22 mouse cellular contexts compared by ENCODE assay signal in genomic region chr4:152209623-152210022, GRCm38 (mm10). TPM values are rescaled to one million over a fixed set of nuclear protein-coding genes. Genes with fewer than 3 reads are reported as not detected.
DNase-seq lines count a peak whose midpoint lies in the region; ATAC-seq lines count a peak whose summit lies in the region.
"Had no signal": no experiment of that assay in that cellular context is flagged by ENCODE, and none has a peak within 500 bp of the region (broad histone marks: within the 10 kb centered on the region; RNA-seq: fewer than 3 reads in every experiment).

No protein-coding gene starts in this region.

- 27% methylated on average over 4 of the region's 4 CpGs for WGBS in heart, embryonic 15.5 days
- WGBS in midbrain, embryonic 10.5 days, result 76% methylated on average over 4 of the region's 4 CpGs

- no peak for ATAC-seq in heart, embryonic 15.5 days (replicated peaks; ENCODE audit: insufficient number of reproducible peaks, insufficient read depth, low FRiP score, low read depth)
- ATAC-seq: forebrain, postnatal 0 days; hindbrain, postnatal 0 days had no signal

- no peaks in the 10 kb centered on the region for H3K9me3 ChIP-seq in heart, embryonic 15.5 days (replicated peaks)
- H3K9me3 ChIP-seq in midbrain, embryonic 10.5 days (replicated peaks), result no peaks in the 10 kb centered on the region
- H3K9me3 ChIP-seq: forebrain, embryonic 10.5 days; limb, embryonic 13.5 days had no signal

- peaks cover 47% of the 10 kb centered on the region for H3K4me1 ChIP-seq in heart, embryonic 15.5 days (replicated peaks)
- peaks cover 20% of the 10 kb centered on the region for H3K4me1 ChIP-seq in midbrain, embryonic 10.5 days

- H3K4me3 ChIP-seq in heart, embryonic 15.5 days, result no peak overlapping the region
- H3K4me3 ChIP-seq in midbrain, embryonic 10.5 days, result no peak overlapping the region
- H3K4me3 ChIP-seq: forebrain, embryonic 10.5 days; gastrocnemius, adult 2 months; limb, embryonic 13.5 days had no signal

- H3K27me3 ChIP-seq in heart, embryonic 15.5 days, result no peaks in the 10 kb centered on the region
- peaks cover 12% of the 10 kb centered on the region for H3K27me3 ChIP-seq in midbrain, embryonic 10.5 days (ENCODE audit: low read depth, poor library complexity, severe bottlenecking)
- H3K27me3 ChIP-seq: limb, embryonic 13.5 days had no signal

- H3K36me3 ChIP-seq in heart, embryonic 15.5 days, result no peaks in the 10 kb centered on the region
- peaks cover 14% of the 10 kb centered on the region; the same call in 1 of the 2 replicates for H3K36me3 ChIP-seq in midbrain, embryonic 10.5 days
- H3K36me3 ChIP-seq: limb, embryonic 13.5 days had no signal

- H3K9ac ChIP-seq in heart, embryonic 15.5 days, result no peak overlapping the region
- H3K9ac ChIP-seq: forebrain, postnatal 0 days; limb, embryonic 13.5 days had no signal

- H3K27ac ChIP-seq in heart, embryonic 15.5 days, result 0 out of 2 replicates have a peak overlapping the region, but pooled peaks have one; percentile 15
- H3K27ac ChIP-seq in midbrain, embryonic 10.5 days (replicated peaks), result no peak overlapping the region
- H3K27ac ChIP-seq: forebrain, embryonic 10.5 days; gastrocnemius, adult 2 months; hindbrain, postnatal 0 days; limb, embryonic 13.5 days; stomach, postnatal 0 days had no signal

- H3K4me2 ChIP-seq in heart, embryonic 15.5 days, result no peak overlapping the region
- H3K4me2 ChIP-seq: limb, embryonic 13.5 days had no signal

- DNase-seq in heart, adult 11 months, result no peak
- DNase-seq in 3T3-L1 (ENCODE audit: low read depth, low spot score) (peak; percentile 11), R1 (ENCODE audit: low read depth, low spot score) (peak; percentile 49)
- peak; percentile 43 for DNase-seq in lung, postnatal 25 days (ENCODE audit: low spot score)
- no peak for DNase-seq in layer of hippocampus, adult 9-10 months (ENCODE audit: low spot score)
- no peak for DNase-seq in midbrain, embryonic 10.5 days (ENCODE audit: low spot score)
- DNase-seq: adrenal gland, postnatal 10 days; cerebellum, adult 11 months; cerebellum, postnatal 10 days; forebrain, postnatal 0 days; gastrocnemius, adult 2 months; kidney, adult 18-20 months; kidney, postnatal 25 days had no signal

RNA-seq across cellular contexts. Expression of gene Acot7, which starts 31.7 kb away (rescaled TPM):
- polyA plus RNA-seq in heart, embryonic 15.5 days (2015; fragmentation: Nextera tagmentation; extraction: Ambion mirVana), result 58.4 and 73.4 TPM in 2 replicates
- 85.7 and 99.7 TPM in 2 replicates for polyA plus RNA-seq in midbrain, embryonic 10.5 days (2016; fragmentation: Nextera tagmentation; extraction: Ambion mirVana)

RNA-seq across cellular contexts. Expression of gene Hes2, which starts 51.0 kb away (rescaled TPM):
- 0.23 TPM in 1 of 2 replicates, not detected in the other for polyA plus RNA-seq in heart, embryonic 15.5 days (2015; fragmentation: Nextera tagmentation; extraction: Ambion mirVana)
- polyA plus RNA-seq in midbrain, embryonic 10.5 days (2016; fragmentation: Nextera tagmentation; extraction: Ambion mirVana), result 0.79 and 1.3 TPM in 2 replicates
- polyA plus RNA-seq: brain, embryonic 14.5 days; forebrain, embryonic 10.5 days; forebrain, postnatal 0 days; heart, embryonic 14.5 days; hindbrain, postnatal 0 days; limb, embryonic 13.5 days; liver, embryonic 16.5 days; thymus, postnatal 0 days had no signal

RNA-seq across cellular contexts. Expression of gene Espn, which starts 57.5 kb away (rescaled TPM):
- 0.93 and 2.1 TPM in 2 replicates for polyA plus RNA-seq in heart, embryonic 15.5 days (2015; fragmentation: Nextera tagmentation; extraction: Ambion mirVana)
- 0.94 and 1.4 TPM in 2 replicates for polyA plus RNA-seq in midbrain, embryonic 10.5 days (2016; fragmentation: Nextera tagmentation; extraction: Ambion mirVana)

Comparison
In these comparisons a context has a peak if more than half of its experiments do, and no peak if none do; other contexts are left out.
1. DNase-seq: peak in 3T3-L1 (single experiment), R1 (single experiment) and lung, postnatal 25 days (single experiment); none in heart, adult 11 months (single experiment), layer of hippocampus, adult 9-10 months (single experiment) and midbrain, embryonic 10.5 days (single experiment).